Mouse (Mus musculus) T-helper 2 cell (primary cell): ENCODE measurements around the gene Has3.

Experiments
- in situ Hi-C: fragments of 300-600 bp; cut with MboI, MseI; formaldehyde crosslinking; loops from one replicate; pipeline ENCODE4 v1.15.1; 2025; ENCODE audit warnings: high pct_unique_total_duplicates

Gene Has3

GRCm38 (mm10) chr8:106929155-106929913 lies 59.3 kb downstream of the Has3 start:
- in situ Hi-C loops: loop anchor here (5.0 kb wide), 1 partner anchor 73 kb away; no protein-coding TSS in a partner anchor

- in situ Hi-C loops: loop anchor here (5.0 kb wide), 2 partner anchors 72 to 502 kb away; no protein-coding TSS in a partner anchor
Measured at GRCm38 (mm10) chr8:106929921-106930320, 59.9 kb downstream of the Has3 start.

GRCm38 (mm10) chr8:106932376-106933065 lies 62.5 kb downstream of the Has3 start:
- in situ Hi-C loops: loop anchor here (5.0 kb wide), 1 partner anchor 500 kb away; no protein-coding TSS in a partner anchor

GRCm38 (mm10) chr8:106933506-106934143 lies 63.6 kb downstream of the Has3 start:
- in situ Hi-C loops: loop anchor here (5.0 kb wide), 1 partner anchor 499 kb away; no protein-coding TSS in a partner anchor
